Comparison of ENCODE assay signal across 9 mouse cellular contexts in the genomic region with DNA sequence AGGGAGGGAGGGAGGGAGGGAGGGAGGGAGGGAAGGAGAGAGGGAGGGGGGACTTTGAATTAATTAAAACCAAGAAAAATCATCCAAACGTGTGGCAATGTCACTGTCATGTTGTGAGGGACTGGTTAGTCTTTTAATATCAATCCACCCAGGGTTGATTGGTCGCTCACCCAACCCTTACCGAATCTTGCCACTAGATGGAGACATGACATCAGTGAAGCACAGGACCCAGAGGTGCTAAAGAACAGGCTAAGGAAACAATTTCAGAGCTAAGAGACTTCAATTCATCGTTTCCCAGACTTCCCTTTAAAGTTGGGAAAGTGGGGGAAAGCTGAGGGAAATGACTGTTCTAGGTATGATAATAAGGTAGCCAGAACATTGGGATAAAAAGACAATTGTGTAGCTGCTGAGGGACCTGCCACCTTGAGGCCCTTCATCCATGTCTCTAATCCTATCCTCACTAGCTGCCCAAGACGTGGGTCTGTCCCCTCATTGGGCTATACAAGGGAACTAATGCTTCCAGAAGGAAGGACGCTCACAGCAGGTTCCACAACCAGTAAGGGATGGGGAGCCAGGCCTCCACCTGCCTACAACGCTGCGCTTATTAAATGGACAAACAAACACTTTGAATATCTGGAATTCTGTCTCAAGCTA.
DNase-seq lines count a peak whose midpoint lies in the region; ATAC-seq and TF ChIP-seq lines count a peak whose summit lies in the region.
"Had no signal": no experiment of that assay in that cellular context is flagged by ENCODE, and none has a peak within 500 bp of the region (broad histone marks: within the 10 kb centered on the region; RNA-seq: fewer than 3 reads in every experiment).

No protein-coding gene starts in this region.

- no peaks in the 10 kb centered on the region for H3K9me3 ChIP-seq in heart, embryonic 10.5 days
- no peaks in the 10 kb centered on the region for H3K9me3 ChIP-seq in kidney, embryonic 14.5 days (ENCODE audit: control insufficient read depth, low read length)
- H3K9me3 ChIP-seq in liver, embryonic 11.5 days (ENCODE audit: control insufficient read depth, low read length), result no peaks in the 10 kb centered on the region
- H3K9me3 ChIP-seq: limb, embryonic 12.5 days had no signal

- H3K27me3 ChIP-seq in heart, embryonic 10.5 days (ENCODE audit: insufficient read depth, poor library complexity, severe bottlenecking), result no peaks in the 10 kb centered on the region
- no peaks in the 10 kb centered on the region for H3K27me3 ChIP-seq in kidney, embryonic 14.5 days (ENCODE audit: control insufficient read depth, insufficient read depth, low read length)
- H3K27me3 ChIP-seq in liver, embryonic 11.5 days (replicated peaks; ENCODE audit: control insufficient read depth, insufficient read depth, low read length), result no peaks in the 10 kb centered on the region
- H3K27me3 ChIP-seq: limb, embryonic 12.5 days had no signal

- peak; percentile 17 to 45 for DNase-seq in CD8-positive naive resting alpha-beta T cell, adult 2 months (ENCODE audit: low read depth in 2 of 2, low spot score in 2 of 2)
- DNase-seq in R1 (ENCODE audit: low read depth, low spot score), result peak; percentile 69
- peak; percentile 76 for DNase-seq in heart, embryonic 10.5 days (ENCODE audit: low spot score)
- DNase-seq in liver, embryonic 11.5 days (ENCODE audit: low spot score), result no peak
- DNase-seq in natural killer cell, adult 2 months (ENCODE audit: low spot score in 2 of 2), result peak; percentile 25 to 46
- peak; percentile 18 to 25 for DNase-seq in thymus, postnatal 36 days

- peaks cover 4% of the 10 kb centered on the region; the same call in 1 of the 2 replicates for H3K36me3 ChIP-seq in heart, embryonic 10.5 days
- H3K36me3 ChIP-seq in kidney, embryonic 14.5 days (ENCODE audit: control insufficient read depth, insufficient read depth, low read length), result peaks cover 4% of the 10 kb centered on the region
- no peaks in the 10 kb centered on the region for H3K36me3 ChIP-seq in liver, embryonic 11.5 days (ENCODE audit: control insufficient read depth, insufficient read depth, low read length)

- H3K4me2 ChIP-seq in kidney, embryonic 14.5 days (replicated peaks; ENCODE audit: low read depth, low read length), result no peak overlapping the region
- no peak overlapping the region for H3K4me2 ChIP-seq in liver, embryonic 11.5 days
- H3K4me2 ChIP-seq: limb, embryonic 12.5 days had no signal

- TF ChIP-seq POLR2A in cortical plate, adult 2 months (IDR thresholded peaks at IDR 0.05; ENCODE audit: extremely low read depth, insufficient read depth, low read length), result no peak

- H3K9ac ChIP-seq in kidney, embryonic 14.5 days (ENCODE audit: low read depth, low read length), result no peak overlapping the region
- no peak overlapping the region for H3K9ac ChIP-seq in liver, embryonic 11.5 days (ENCODE audit: low read depth, low read length)
- H3K9ac ChIP-seq: limb, embryonic 12.5 days had no signal

- H3K4me1 ChIP-seq in cortical plate, adult 2 months (ENCODE audit: control insufficient read depth, insufficient read depth, low read length), result no peaks in the 10 kb centered on the region
- 0 out of 2 replicates have a peak, but pooled peaks cover 4% of the 10 kb centered on the region for H3K4me1 ChIP-seq in heart, embryonic 10.5 days
- H3K4me1 ChIP-seq in kidney, embryonic 14.5 days (ENCODE audit: control insufficient read depth, insufficient read depth, low read length), result no peaks in the 10 kb centered on the region
- peaks cover 3% of the 10 kb centered on the region for H3K4me1 ChIP-seq in liver, embryonic 11.5 days (replicated peaks; ENCODE audit: control insufficient read depth, insufficient read depth, low read length)

- no peak overlapping the region for H3K27ac ChIP-seq in cortical plate, adult 2 months (ENCODE audit: insufficient read depth, low read length)
- H3K27ac ChIP-seq in heart, embryonic 10.5 days, result no peak overlapping the region
- no peak overlapping the region for H3K27ac ChIP-seq in kidney, embryonic 14.5 days (ENCODE audit: low read depth, low read length)
- no peak overlapping the region for H3K27ac ChIP-seq in liver, embryonic 11.5 days (ENCODE audit: low read depth, low read length)
- H3K27ac ChIP-seq: limb, embryonic 12.5 days had no signal

- no peak overlapping the region for H3K4me3 ChIP-seq in cortical plate, adult 2 months (ENCODE audit: insufficient read depth, low read length)
- no peak overlapping the region for H3K4me3 ChIP-seq in heart, embryonic 10.5 days
- no peak overlapping the region for H3K4me3 ChIP-seq in kidney, embryonic 14.5 days (ENCODE audit: low read length)
- no peak overlapping the region for H3K4me3 ChIP-seq in liver, embryonic 11.5 days (ENCODE audit: low read depth, low read length)
- H3K4me3 ChIP-seq: limb, embryonic 12.5 days had no signal

- WGBS in heart, embryonic 10.5 days, result 46% methylated on average over 8 of the region's 8 CpGs
- WGBS in kidney, embryonic 14.5 days, result 49% methylated on average over 8 of the region's 8 CpGs
- WGBS in liver, embryonic 11.5 days, result 41% methylated on average over 8 of the region's 8 CpGs

- peak; percentile 90 for TF ChIP-seq CTCF in cortical plate, adult 2 months (IDR thresholded peaks at IDR 0.05; ENCODE audit: extremely low read depth, insufficient read depth, low read length)

- peak; percentile 73 for ATAC-seq in kidney, embryonic 14.5 days (ENCODE audit: low FRiP score, low TSS enrichment)
- peak; percentile 65; the same call in 1 of the 2 replicates for ATAC-seq in liver, embryonic 11.5 days (replicated peaks; ENCODE audit: low FRiP score)
